Mouse (Mus musculus): ENCODE results near the gene Eif2s1.
A peak's percentile ranks its signal among the peaks of the same experiment; 100 is the strongest.

Eif2s1 gene

GRCm38 (mm10) chr12:78861496-78862253 is at the start of gene Eif2s1, which contains the start of gene Atp6v1d:
Gene Eif2s1 (plus strand): TSS chr12:78861819.
Gene Atp6v1d (minus strand): TSS chr12:78861638.
- peak; percentile 100 for DNase-seq (ENCODE audit: extremely low spot score, low spot score)

GRCm38 (mm10) chr12:78814437-78814836 is 47.2 kb upstream of the Eif2s1 start:
- no peak for DNase-seq (ENCODE audit: extremely low spot score, low spot score)

GRCm38 (mm10) chr12:78834496-78834895 is 27.1 kb upstream of the Eif2s1 start:
- no peak for DNase-seq (ENCODE audit: extremely low spot score, low spot score)

GRCm38 (mm10) chr12:78839906-78840305 is 21.7 kb upstream of the Eif2s1 start:
- no peak for DNase-seq (ENCODE audit: extremely low spot score, low spot score)

- DNase-seq (ENCODE audit: extremely low spot score, low spot score) = no peak
Observed at GRCm38 (mm10) chr12:78842429-78842828, 19.2 kb upstream of the Eif2s1 start.

- no peak for DNase-seq (ENCODE audit: extremely low spot score, low spot score)
Observed at GRCm38 (mm10) chr12:78848246-78848645, 13.4 kb upstream of the Eif2s1 start.

- no peak for DNase-seq (ENCODE audit: extremely low spot score, low spot score)
Observed at GRCm38 (mm10) chr12:78860921-78861495, 611 bp upstream of the Eif2s1 start.

GRCm38 (mm10) chr12:78862254-78862730 is 673 bp downstream of the Eif2s1 start:
- DNase-seq (ENCODE audit: extremely low spot score, low spot score) = no peak

- no peak for DNase-seq (ENCODE audit: extremely low spot score, low spot score)
Observed at GRCm38 (mm10) chr12:78865434-78865833, 3.8 kb downstream of the Eif2s1 start.

GRCm38 (mm10) chr12:78868115-78868514 is 6.5 kb downstream of the Eif2s1 start:
- DNase-seq (ENCODE audit: extremely low spot score, low spot score) = no peak

GRCm38 (mm10) chr12:78874581-78874980 is 13.0 kb downstream of the Eif2s1 start:
- DNase-seq (ENCODE audit: extremely low spot score, low spot score) = no peak

GRCm38 (mm10) chr12:78890062-78890461 is 28.4 kb downstream of the Eif2s1 start:
- DNase-seq (ENCODE audit: extremely low spot score, low spot score) = no peak

- DNase-seq (ENCODE audit: extremely low spot score, low spot score) = no peak
Observed at GRCm38 (mm10) chr12:78891149-78891548, 29.5 kb downstream of the Eif2s1 start.

GRCm38 (mm10) chr12:78897861-78898260 is 36.2 kb downstream of the Eif2s1 start:
- no peak for DNase-seq (ENCODE audit: extremely low spot score, low spot score)

GRCm38 (mm10) chr12:78901467-78901866 is 39.8 kb downstream of the Eif2s1 start:
- no peak for DNase-seq (ENCODE audit: extremely low spot score, low spot score)

GRCm38 (mm10) chr12:78903313-78903712 is 41.7 kb downstream of the Eif2s1 start:
- DNase-seq (ENCODE audit: extremely low spot score, low spot score) = no peak

- no peak for DNase-seq (ENCODE audit: extremely low spot score, low spot score)
Observed at GRCm38 (mm10) chr12:78904499-78904898, 42.9 kb downstream of the Eif2s1 start.

- peak; percentile 64 for DNase-seq (ENCODE audit: extremely low spot score, low spot score)
Observed at GRCm38 (mm10) chr12:78906707-78907162, 45.1 kb downstream of the Eif2s1 start, which contains the start of gene Plek2. Gene Plek2 (minus strand): TSS chr12:78906964.

GRCm38 (mm10) chr12:78908081-78908605 is 46.5 kb downstream of the Eif2s1 start:
- no peak for DNase-seq (ENCODE audit: extremely low spot score, low spot score)

GRCm38 (mm10) chr12:78910684-78911461 is 49.3 kb downstream of the Eif2s1 start:
- peak; percentile 26 for DNase-seq (ENCODE audit: extremely low spot score, low spot score)

GRCm38 (mm10) chr12:78911707-78912417 is 50.2 kb downstream of the Eif2s1 start:
- DNase-seq (ENCODE audit: extremely low spot score, low spot score) = peak; percentile 73
